Mouse (Mus musculus) heart, embryonic 14.5 days (tissue): ENCODE results near the gene Slc39a11. TPM values are rescaled to one million over a fixed set of nuclear protein-coding genes. Genes with fewer than 3 reads are reported as not detected.

Source experiments
- ATAC-seq: fragments of 200-750 bp; cut with Nextera tagmentation; 2 replicates; pipeline ENCODE4 v1.8.0; 2017; ENCODE audit warnings: low read depth, moderate TSS enrichment; ENCODE audit not compliant: insufficient number of reproducible peaks, insufficient read depth, low FRiP score
- H3K27ac ChIP-seq, 2 experiments: fragments of 200-500 bp in 1 of 2; fragments of 300-500 bp in 1 of 2; sonication (generic) in 1 of 2; replicated peaks in 1 of 2; 2 replicates each; pipeline ENCODE4 v1.5.1; 2012 to 2014; ENCODE audit warnings: low read depth in 2 of 2, low read length in 2 of 2, control low read depth in 1 of 2, mild to moderate bottlenecking in 1 of 2, mixed read lengths in 1 of 2; ENCODE audit not compliant: control insufficient read depth in 1 of 2, insufficient read depth in 1 of 2
- H3K27me3 ChIP-seq: fragments of 300-500 bp; sonication (generic); 2 replicates; pipeline ENCODE4 v1.6.1; 2014; ENCODE audit warnings: mild to moderate bottlenecking, low read length, control low read depth; ENCODE audit not compliant: control insufficient read depth, insufficient read depth
- H3K36me3 ChIP-seq: fragments of 300-500 bp; sonication (generic); 2 replicates; pipeline ENCODE4 v1.6.1; 2014; ENCODE audit warnings: mild to moderate bottlenecking, control low read depth, low read length, mixed read lengths; ENCODE audit not compliant: control insufficient read depth, insufficient read depth
- H3K4me1 ChIP-seq, 2 experiments: fragments of 200-500 bp in 1 of 2; fragments of 300-500 bp in 1 of 2; sonication (generic) in 1 of 2; 2 replicates each; pipeline ENCODE4 v1.6.1; 2012 to 2014; ENCODE audit warnings: low read length in 2 of 2, control low read depth in 1 of 2, mixed read lengths in 1 of 2; ENCODE audit not compliant: control insufficient read depth in 2 of 2, insufficient read depth in 2 of 2
- H3K4me2 ChIP-seq: fragments of 300-500 bp; sonication (generic); 2 replicates; pipeline ENCODE4 v1.6.1; 2014; ENCODE audit warnings: mild to moderate bottlenecking, low read length
- H3K4me3 ChIP-seq, 2 experiments: fragments of 200-500 bp in 1 of 2; fragments of 300-500 bp in 1 of 2; sonication (generic) in 1 of 2; 2 replicates each; pipeline ENCODE4 v1.5.1; 2012 to 2014; ENCODE audit warnings: low read length in 2 of 2, mild to moderate bottlenecking in 2 of 2, control low read depth in 1 of 2, low read depth in 1 of 2, moderate library complexity in 1 of 2; ENCODE audit not compliant: control insufficient read depth in 1 of 2, insufficient read depth in 1 of 2
- H3K9ac ChIP-seq: fragments of 300-500 bp; sonication (generic); 2 replicates; pipeline ENCODE4 v1.6.1; 2014; ENCODE audit warnings: mild to moderate bottlenecking, low read length
- H3K9me3 ChIP-seq: fragments of 300-500 bp; sonication (generic); 2 replicates; pipeline ENCODE4 v1.6.1; 2016; ENCODE audit warnings: low read length, control low read depth; ENCODE audit not compliant: control insufficient read depth
- WGBS: fragments of 180-500 bp; shearing (Covaris S2); extraction: QIAGEN DNeasy Blood & Tissue Kit; methylation state at CpG from one replicate; pipeline ENCODE4 v1.1.7; 2014; 5-methylcytosine and 5-hydroxymethylcytosine counted together
- polyA plus RNA-seq: library from polyadenylated mRNA; unstranded; fragments of >200 nt; fragmentation: Nextera tagmentation; extraction: Ambion mirVana; gene quantifications from 2 replicates; pipeline ENCODE4 v1.2.1, GENCODE M21; 2014

The Slc39a11 gene
- polyA plus RNA-seq, 1 experiment from 2014 or later, result 13.6 TPM

- Histone ChIP-seq H3K4me1 (no peaks in the 10 kb centered on the region), H3K36me3 (no peaks in the 10 kb centered on the region), H3K9ac (no peak overlapping the region), H3K9me3 (no peaks in the 10 kb centered on the region; the same call in 1 of the 2 replicates), H3K27ac (no peak overlapping the region), H3K4me2 (no peak overlapping the region), H3K4me3 (no peak overlapping the region), H3K27me3 (no peaks in the 10 kb centered on the region)
- WGBS, result 58% methylated on average over 5 of the region's 5 CpGs
- ATAC-seq, result no peak
Observed at GRCm38 (mm10) chr11:113334444-113334881, 315.4 kb downstream of the Slc39a11 start.

GRCm38 (mm10) chr11:113333535-113333934 is 316.3 kb downstream of the Slc39a11 start:
- no peaks in the 10 kb centered on the region; the same call in 1 of the 2 replicates for H3K9me3 ChIP-seq
- H3K4me3 ChIP-seq, result no peak overlapping the region
- H3K4me2 ChIP-seq, result no peak overlapping the region
- no peak for ATAC-seq
- no peaks in the 10 kb centered on the region for H3K27me3 ChIP-seq
- H3K36me3 ChIP-seq, result no peaks in the 10 kb centered on the region
- H3K4me1 ChIP-seq, result no peaks in the 10 kb centered on the region
- H3K27ac ChIP-seq, result no peak overlapping the region
- WGBS, result 79% methylated on average over 9 of the region's 9 CpGs
- H3K9ac ChIP-seq, result no peak overlapping the region

- Histone ChIP-seq H3K27ac (no peak overlapping the region), H3K9me3 (no peaks in the 10 kb centered on the region), H3K27me3 (no peaks in the 10 kb centered on the region), H3K36me3 (no peaks in the 10 kb centered on the region), H3K4me3 (no peak overlapping the region), H3K4me1 (peaks cover 0 to 5% of the 10 kb centered on the region in 2 experiments; a peak in 2 of 4 replicates), H3K4me2 (no peak overlapping the region), H3K9ac (no peak overlapping the region)
- ATAC-seq, result no peak
- 74% methylated on average over 13 of the region's 13 CpGs for WGBS
Observed at GRCm38 (mm10) chr11:113330061-113330591, 319.8 kb downstream of the Slc39a11 start.

- 69% methylated on average over 3 of the region's 3 CpGs for WGBS
- Histone ChIP-seq H3K9me3 (no peaks in the 10 kb centered on the region), H3K27ac (no peak overlapping the region), H3K9ac (no peak overlapping the region), H3K27me3 (no peaks in the 10 kb centered on the region), H3K4me3 (no peak overlapping the region), H3K36me3 (no peaks in the 10 kb centered on the region), H3K4me1 (peaks cover 0 to 5% of the 10 kb centered on the region in 2 experiments; a peak in 2 of 4 replicates), H3K4me2 (no peak overlapping the region)
- ATAC-seq, result no peak
Observed at GRCm38 (mm10) chr11:113327499-113328062, 322.3 kb downstream of the Slc39a11 start.

GRCm38 (mm10) chr11:113326387-113327011 is 323.4 kb downstream of the Slc39a11 start:
- WGBS, result 23% methylated on average over 18 of the region's 18 CpGs
- peak overlapping the region; percentile 55 for H3K4me2 ChIP-seq
- H3K27ac ChIP-seq, result no peak overlapping the region
- peak overlapping the region; percentile 22; the same call in 1 of the 2 replicates for H3K9ac ChIP-seq
- no peaks in the 10 kb centered on the region for H3K9me3 ChIP-seq
- no peak for ATAC-seq
- peaks cover 0 to 5% of the 10 kb centered on the region in 2 experiments; a peak in 2 of 4 replicates for H3K4me1 ChIP-seq
- no peaks in the 10 kb centered on the region for H3K27me3 ChIP-seq
- H3K36me3 ChIP-seq, result no peaks in the 10 kb centered on the region
- H3K4me3 ChIP-seq, result peak overlapping the region; percentile 13 to 27; a peak in 2 of 4 replicates

- Histone ChIP-seq H3K36me3 (no peaks in the 10 kb centered on the region), H3K27me3 (no peaks in the 10 kb centered on the region), H3K4me3 (no peak overlapping the region), H3K9ac (no peak overlapping the region), H3K9me3 (no peaks in the 10 kb centered on the region), H3K27ac (no peak overlapping the region), H3K4me1 (peaks cover 0 to 2% of the 10 kb centered on the region in 2 experiments; a peak in 2 of 4 replicates), H3K4me2 (no peak overlapping the region)
- 80% methylated on average over 3 of the region's 3 CpGs for WGBS
- ATAC-seq, result no peak
Observed at GRCm38 (mm10) chr11:113321601-113322000, 328.3 kb downstream of the Slc39a11 start.

- Histone ChIP-seq H3K4me2 (no peak overlapping the region), H3K27ac (no peak overlapping the region), H3K4me3 (no peak overlapping the region), H3K4me1 (no peaks in the 10 kb centered on the region), H3K9ac (no peak overlapping the region), H3K9me3 (no peaks in the 10 kb centered on the region), H3K27me3 (no peaks in the 10 kb centered on the region), H3K36me3 (no peaks in the 10 kb centered on the region)
- 70% methylated on average over 10 of the region's 10 CpGs for WGBS
- ATAC-seq, result no peak
Observed at GRCm38 (mm10) chr11:113309265-113309951, 340.5 kb downstream of the Slc39a11 start.
